Mouse (Mus musculus) C2C12 (cell line): ENCODE data around the gene Utp3. TPM values are rescaled to one million over a fixed set of nuclear protein-coding genes. Genes with fewer than 3 reads are reported as not detected.

Experiments used
- H3K27me3 ChIP-seq: one replicate; pipeline ENCODE4 v1.6.1; 2011; ENCODE audit not compliant: control insufficient read depth, insufficient read depth, insufficient read length
- H3K36me3 ChIP-seq: one replicate; pipeline ENCODE4 v1.6.1; 2011; ENCODE audit not compliant: control insufficient read depth, insufficient read depth
- H3K4me3 ChIP-seq: one replicate; pipeline ENCODE4 v1.5.1; 2011; ENCODE audit warnings: mild to moderate bottlenecking, control low read depth; ENCODE audit not compliant: poor library complexity, insufficient read depth, severe bottlenecking
- H3K79me2 ChIP-seq: one replicate; pipeline ENCODE4 v1.6.1; 2011; ENCODE audit not compliant: control insufficient read depth, insufficient read depth
- H3K79me3 ChIP-seq: one replicate; pipeline ENCODE4 v1.6.1; 2011; ENCODE audit warnings: low read depth, control low read depth
- H3ac ChIP-seq: one replicate; pipeline ENCODE3; 2011; ENCODE audit warnings: low read depth; ENCODE audit not compliant: control insufficient read depth, insufficient read length
- CEBPB ChIP-seq: IDR thresholded peaks from one replicate; pipeline ENCODE4 v1.6.1; 2011; ENCODE audit warnings: low read depth, mild to moderate bottlenecking, control low read depth, moderate library complexity
- CTCF ChIP-seq: IDR thresholded peaks from one replicate; pipeline ENCODE4 v1.5.1; 2011; ENCODE audit not compliant: control insufficient read depth, insufficient read depth, insufficient read length
- FOSL1 ChIP-seq: IDR thresholded peaks from one replicate; pipeline ENCODE4 v1.8.0; 2011; ENCODE audit warnings: mild to moderate bottlenecking, low read length; ENCODE audit not compliant: poor library complexity, insufficient read depth, severe bottlenecking
- MAX ChIP-seq: IDR thresholded peaks from one replicate; pipeline ENCODE4 v1.6.1; 2011; ENCODE audit warnings: mild to moderate bottlenecking, control low read depth
- MYOD1 ChIP-seq: IDR thresholded peaks from one replicate; pipeline ENCODE4 v1.6.1; 2011; ENCODE audit warnings: low read depth; ENCODE audit not compliant: control insufficient read depth, insufficient read length
- MYOG ChIP-seq: IDR thresholded peaks from one replicate; pipeline ENCODE4 v1.6.1; 2011; ENCODE audit not compliant: control insufficient read depth, insufficient read length; ENCODE audit errors: extremely low read depth
- USF1 ChIP-seq: IDR thresholded peaks from one replicate; pipeline ENCODE4 v1.6.1; 2011; ENCODE audit warnings: low read depth, mild to moderate bottlenecking, control low read depth, moderate library complexity
- polyA plus RNA-seq: library from polyadenylated mRNA; unstranded; fragments of >200 nt; fragmentation: generic; extraction: Trizol; gene quantifications from one replicate; pipeline ENCODE4 v1.2.1, GENCODE M21; 2012; ENCODE audit warnings: missing spikeins

The Utp3 gene
- polyA plus RNA-seq, 1 experiment = 43.7 TPM

- TF ChIP-seq USF1 (no peak), MAX (no peak), CTCF (no peak), MYOD1 (no peak), FOSL1 (no peak), CEBPB (no peak)
- no peaks in the 10 kb centered on the region for H3K36me3 ChIP-seq
- no peak overlapping the region for H3ac ChIP-seq
- H3K27me3 ChIP-seq = no peaks in the 10 kb centered on the region
- H3K79me2 ChIP-seq = no peaks in the 10 kb centered on the region
- H3K4me3 ChIP-seq = no peak overlapping the region
- H3K79me3 ChIP-seq = no peaks in the 10 kb centered on the region
Observed at GRCm38 (mm10) chr5:88593421-88594172, 39.3 kb downstream of the Utp3 start.

DNA sequence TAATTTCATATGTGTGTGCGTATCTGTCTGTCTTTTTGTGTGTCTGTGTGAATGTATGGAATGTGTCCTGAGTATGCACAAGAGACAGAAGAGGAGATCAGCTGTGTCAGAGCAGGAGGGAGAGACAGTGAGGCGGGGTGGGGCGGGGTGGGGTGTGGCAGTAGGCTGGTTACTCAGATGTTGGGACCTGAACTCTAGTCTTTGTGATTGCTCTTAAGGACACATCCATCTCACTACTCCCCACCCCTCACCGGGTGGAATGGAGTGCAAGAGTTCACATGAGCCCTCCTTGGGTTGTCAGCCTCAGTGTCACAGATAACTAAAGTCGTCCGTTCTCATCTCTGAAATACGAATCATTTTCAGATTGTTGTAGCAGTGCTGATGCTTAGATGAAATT lies 39.9 kb downstream of the Utp3 start:
- Histone ChIP-seq H3K36me3 (no peaks in the 10 kb centered on the region), H3K27me3 (no peaks in the 10 kb centered on the region), H3K79me3 (no peaks in the 10 kb centered on the region), H3ac (no peak overlapping the region), H3K79me2 (no peaks in the 10 kb centered on the region), H3K4me3 (no peak overlapping the region)
- TF ChIP-seq MAX = no peak
- no peak for TF ChIP-seq MYOD1
- TF ChIP-seq CEBPB = no peak
- no peak for TF ChIP-seq CTCF
- no peak for TF ChIP-seq FOSL1
- TF ChIP-seq MYOG = no peak
- TF ChIP-seq USF1 = no peak

DNA sequence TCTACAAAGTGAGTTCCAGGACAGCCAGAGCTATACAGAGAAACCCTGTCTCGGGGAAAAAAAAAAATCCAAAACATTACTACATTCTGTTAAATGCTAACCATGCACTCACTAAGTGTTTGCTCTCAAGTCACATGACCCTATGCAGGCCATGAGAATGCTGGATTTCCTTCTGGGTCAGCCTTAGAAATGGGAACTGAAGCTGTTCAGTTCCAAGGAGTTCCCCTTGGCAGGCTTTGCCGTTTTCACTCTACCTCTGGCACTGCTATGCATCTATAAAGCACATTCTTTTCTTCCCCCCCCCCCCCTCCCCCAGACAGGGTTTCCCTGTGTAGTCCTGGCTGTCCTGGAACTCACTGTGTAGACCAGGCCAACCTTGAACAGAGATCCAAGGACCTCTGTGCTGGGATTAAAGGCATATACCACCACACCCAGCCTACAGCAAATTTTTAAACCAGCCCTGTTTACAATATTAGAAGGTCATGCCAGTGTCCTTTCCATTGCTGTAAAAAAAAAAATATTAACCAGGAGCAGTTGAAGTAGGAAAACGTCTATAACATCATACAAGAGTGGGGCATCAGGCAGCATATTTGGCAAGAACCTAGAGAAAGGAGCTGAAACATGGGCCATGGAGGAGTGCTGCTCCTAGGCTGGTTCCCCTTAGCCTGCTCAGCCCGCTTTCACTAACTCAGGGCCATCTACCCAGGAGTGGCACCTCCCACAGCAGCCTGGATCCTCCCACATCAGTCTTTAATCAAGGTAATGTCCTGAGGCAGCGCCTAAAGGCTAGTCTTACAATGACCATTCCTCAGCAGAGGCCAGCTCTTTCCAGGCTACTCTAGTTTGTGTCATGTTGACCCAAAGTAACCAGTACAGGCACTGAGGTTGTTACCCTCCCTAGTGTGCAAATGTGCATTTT lies 41.5 kb downstream of the Utp3 start:
- H3K79me2 ChIP-seq = no peaks in the 10 kb centered on the region
- no peaks in the 10 kb centered on the region for H3K36me3 ChIP-seq
- TF ChIP-seq MYOG (no peak), CEBPB (no peak), FOSL1 (no peak), MYOD1 (no peak), USF1 (no peak), CTCF (no peak), MAX (no peak)
- no peaks in the 10 kb centered on the region for H3K79me3 ChIP-seq
- H3K27me3 ChIP-seq = no peaks in the 10 kb centered on the region
- H3K4me3 ChIP-seq = no peak overlapping the region
- no peak overlapping the region for H3ac ChIP-seq

- Histone ChIP-seq H3K4me3 (no peak overlapping the region), H3K79me3 (peaks cover 5% of the 10 kb centered on the region), H3ac (no peak overlapping the region), H3K36me3 (no peaks in the 10 kb centered on the region), H3K27me3 (no peaks in the 10 kb centered on the region), H3K79me2 (no peaks in the 10 kb centered on the region)
- TF ChIP-seq CTCF = no peak
- no peak for TF ChIP-seq MAX
- TF ChIP-seq MYOG = no peak
- TF ChIP-seq USF1 = no peak
- TF ChIP-seq CEBPB = no peak
- TF ChIP-seq MYOD1 = no peak
- TF ChIP-seq FOSL1 = no peak
Observed at GRCm38 (mm10) chr5:88598961-88599360, 44.7 kb downstream of the Utp3 start.

GRCm38 (mm10) chr5:88602030-88602429 lies 47.8 kb downstream of the Utp3 start:
- Histone ChIP-seq H3K79me3 (peaks cover 5% of the 10 kb centered on the region), H3K27me3 (no peaks in the 10 kb centered on the region), H3ac (no peak overlapping the region), H3K36me3 (no peaks in the 10 kb centered on the region), H3K4me3 (no peak overlapping the region), H3K79me2 (no peaks in the 10 kb centered on the region)
- no peak for TF ChIP-seq MYOD1
